In the genomic region with DNA sequence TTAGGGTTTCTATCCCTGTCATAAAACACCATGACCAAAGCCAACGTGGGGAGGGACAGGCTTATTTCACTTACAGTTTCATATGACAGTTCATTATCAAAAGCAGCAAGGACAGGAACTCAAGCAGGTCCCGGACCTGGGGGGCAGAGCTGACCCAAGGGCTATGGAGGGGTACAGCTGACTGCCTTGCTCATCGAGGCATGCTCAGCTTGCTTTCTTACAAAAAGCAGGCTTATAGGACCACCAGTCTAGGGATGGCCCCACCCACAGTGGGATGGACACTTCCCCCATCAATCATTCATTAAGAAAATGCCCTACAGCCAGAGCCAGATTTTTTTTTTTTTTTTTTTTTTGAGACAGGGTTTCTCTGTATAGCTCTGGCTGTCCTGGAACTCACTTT, we compare ENCODE assay signal across 27 mouse cellular contexts. TPM values are rescaled to one million over a fixed set of nuclear protein-coding genes. Genes with fewer than 3 reads are reported as not detected.
DNase-seq lines count a peak whose midpoint lies in the region; ATAC-seq lines count a peak whose summit lies in the region.
"Had no signal": no experiment of that assay in that cellular context is flagged by ENCODE, and none has a peak within 500 bp of the region (broad histone marks: within the 10 kb centered on the region; RNA-seq: fewer than 3 reads in every experiment).

No protein-coding gene starts in this region.

- DNase-seq in A20 (ENCODE audit: low read depth, low spot score) = peak; percentile 70
- peak; percentile 31 for DNase-seq in ES-CJ7 (ENCODE audit: low read depth, low spot score)
- peak; percentile 68 for DNase-seq in R1 (ENCODE audit: low read depth, low spot score)
- no peak for DNase-seq in gastrocnemius, postnatal 25 days
- DNase-seq in spleen, adult 18-20 months = no peak
- DNase-seq: adrenal gland, adult 8-10 months; adrenal gland, postnatal 36 days; B cell, adult 2 months; cerebellum, adult 11-12 months; cerebellum, adult 2 months; cerebellum, adult 9-11 months; cerebellum, postnatal 14 days; cerebellum, postnatal 36 days; embryo, embryonic 11 days; forebrain, postnatal 0 days had no signal

- H3K9me3 ChIP-seq in forebrain, embryonic 13.5 days (replicated peaks) = no peaks in the 10 kb centered on the region
- H3K9me3 ChIP-seq: embryonic facial prominence, embryonic 13.5 days; embryonic facial prominence, embryonic 15.5 days; forebrain, embryonic 10.5 days; forebrain, embryonic 12.5 days; forebrain, embryonic 15.5 days; G1E had no signal

- peaks cover 25% of the 10 kb centered on the region for H3K4me1 ChIP-seq in forebrain, embryonic 13.5 days

- peaks cover 9% of the 10 kb centered on the region for H3K36me3 ChIP-seq in forebrain, embryonic 13.5 days (ENCODE audit: poor library complexity, severe bottlenecking)

- H3K4me2 ChIP-seq in forebrain, embryonic 13.5 days = no peak overlapping the region
- H3K4me2 ChIP-seq: embryonic facial prominence, embryonic 13.5 days; embryonic facial prominence, embryonic 15.5 days; forebrain, embryonic 12.5 days; forebrain, embryonic 15.5 days had no signal

- H3K27me3 ChIP-seq in forebrain, embryonic 13.5 days = no peaks in the 10 kb centered on the region
- H3K27me3 ChIP-seq: CH12.LX; embryonic facial prominence, embryonic 13.5 days; embryonic facial prominence, embryonic 15.5 days; forebrain, embryonic 12.5 days; forebrain, embryonic 15.5 days; Patski had no signal

- no peak overlapping the region for H3K9ac ChIP-seq in forebrain, embryonic 13.5 days
- H3K9ac ChIP-seq: embryonic facial prominence, embryonic 13.5 days; embryonic facial prominence, embryonic 15.5 days; forebrain, embryonic 12.5 days; forebrain, embryonic 15.5 days; forebrain, postnatal 0 days had no signal

- H3K4me3 ChIP-seq in forebrain, embryonic 13.5 days = no peak overlapping the region
- H3K4me3 ChIP-seq: embryonic facial prominence, embryonic 13.5 days; embryonic facial prominence, embryonic 15.5 days; erythroblast, embryonic 14.5 days; forebrain, embryonic 10.5 days; forebrain, embryonic 12.5 days; forebrain, embryonic 15.5 days had no signal

- H3K27ac ChIP-seq in forebrain, embryonic 13.5 days = no peak overlapping the region
- H3K27ac ChIP-seq: embryonic facial prominence, embryonic 13.5 days; embryonic facial prominence, embryonic 15.5 days; forebrain, embryonic 10.5 days; forebrain, embryonic 12.5 days; forebrain, embryonic 15.5 days had no signal

- WGBS in forebrain, embryonic 13.5 days = 89% methylated on average over 3 of the region's 3 CpGs

- no peak for ATAC-seq in forebrain, embryonic 13.5 days
- ATAC-seq: activated CD4-positive, CD25-positive, alpha-beta regulatory T cell, adult 4 months; CD4-positive, CD25-positive, alpha-beta regulatory T cell, adult 4 months; forebrain, embryonic 15.5 days; forebrain, postnatal 0 days; Patski had no signal

RNA-seq across cellular contexts. Expression of gene Myo1g, which starts 10.0 kb away (rescaled TPM):
- 1 to 10 TPM in 1 of 2 experiments, under 1 TPM in 1; 0.56 to 1.0 TPM for total RNA-seq in gastrocnemius, postnatal 25 days (2021)
- 0.17 and 0.21 TPM in 2 replicates for polyA plus RNA-seq in forebrain, embryonic 13.5 days (2015; fragmentation: Nextera tagmentation; extraction: Ambion mirVana)

RNA-seq across cellular contexts. Expression of gene Ccm2, which starts 15.9 kb away (rescaled TPM):
- 10 to 100 TPM; 20.1 to 20.8 TPM for total RNA-seq in gastrocnemius, postnatal 25 days (2021)
- 82.2 and 90.5 TPM in 2 replicates for polyA plus RNA-seq in forebrain, embryonic 13.5 days (2015; fragmentation: Nextera tagmentation; extraction: Ambion mirVana)

RNA-seq across cellular contexts. Expression of gene Purb, which starts 55.0 kb away (rescaled TPM):
- 10 to 100 TPM; 21.8 to 21.9 TPM for total RNA-seq in gastrocnemius, postnatal 25 days (2021)
- polyA plus RNA-seq in forebrain, embryonic 13.5 days (2015; fragmentation: Nextera tagmentation; extraction: Ambion mirVana) = 13.9 and 14.8 TPM in 2 replicates

Comparison
In these comparisons a context has a peak if more than half of its experiments do, and no peak if none do; other contexts are left out.
1. DNase-seq: peak in A20 (single experiment), ES-CJ7 (single experiment) and R1 (single experiment); none in gastrocnemius, postnatal 25 days (single experiment) and spleen, adult 18-20 months (0 of 2).